Mouse (Mus musculus): Measurements from ENCODE around the gene Cldn20.

GRCm38 (mm10) chr17:3509841-3510240 lies 22.5 kb upstream of the Cldn20 start:
- peak; percentile 89 for TF ChIP-seq CTCF (IDR thresholded peaks at IDR 0.05)
- TF ChIP-seq EP300 (IDR thresholded peaks at IDR 0.05; ENCODE audit: insufficient read depth, low read depth, low read length): no peak
- no peak for TF ChIP-seq POLR2A (IDR thresholded peaks at IDR 0.05; ENCODE audit: insufficient read depth, low read depth, low read length)
